Mouse (Mus musculus): Measurements from ENCODE around the gene Tmed6.
A peak's percentile ranks its signal among the peaks of the same experiment; 100 is the strongest.
"Not testable (repeated sequence)": the region's sequence is repeated elsewhere in the genome, so short reads cannot be mapped to it uniquely, and the experiment has no call there.

Tmed6 gene

DNA sequence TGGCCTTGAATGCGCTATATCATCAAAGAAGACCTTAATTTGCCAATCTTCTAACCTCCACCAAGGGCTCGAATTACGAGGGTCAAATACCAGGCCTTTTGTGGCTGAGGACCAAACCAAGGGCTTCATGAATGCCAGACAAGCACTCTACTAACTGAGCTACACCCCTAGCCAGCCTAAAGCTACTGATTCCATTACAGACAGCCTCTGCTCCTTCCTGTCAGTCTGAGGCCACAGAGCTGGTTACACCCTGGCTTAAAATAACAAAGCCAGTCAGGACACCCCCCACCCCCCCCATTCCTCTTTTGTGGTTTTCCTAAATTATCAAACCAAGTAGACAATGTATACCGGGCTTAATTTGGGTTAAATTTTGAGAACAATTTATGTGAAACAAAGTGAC lies 8.3 kb upstream of the Tmed6 start:
- DNase-seq, result no peak

DNA sequence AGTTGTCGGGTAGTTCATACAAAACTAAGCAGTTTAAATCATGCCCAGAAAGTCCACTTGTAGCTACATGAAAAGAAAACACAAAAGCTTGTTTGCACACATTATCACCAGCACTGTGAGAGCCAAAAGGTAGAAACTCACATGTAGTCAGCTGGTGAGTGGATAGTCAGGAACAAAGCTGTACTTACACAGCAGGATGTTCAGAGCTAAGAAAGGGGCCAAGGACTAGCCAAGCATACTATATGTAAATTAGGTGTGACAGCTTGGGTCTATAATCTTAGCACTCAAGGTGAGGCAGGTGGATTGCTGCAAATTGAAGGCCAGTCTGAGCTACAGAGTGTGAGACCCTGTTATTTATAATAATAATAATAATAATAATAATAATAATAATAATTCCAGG lies 2.8 kb downstream of the Tmed6 start:
- DNase-seq, result no peak

DNA sequence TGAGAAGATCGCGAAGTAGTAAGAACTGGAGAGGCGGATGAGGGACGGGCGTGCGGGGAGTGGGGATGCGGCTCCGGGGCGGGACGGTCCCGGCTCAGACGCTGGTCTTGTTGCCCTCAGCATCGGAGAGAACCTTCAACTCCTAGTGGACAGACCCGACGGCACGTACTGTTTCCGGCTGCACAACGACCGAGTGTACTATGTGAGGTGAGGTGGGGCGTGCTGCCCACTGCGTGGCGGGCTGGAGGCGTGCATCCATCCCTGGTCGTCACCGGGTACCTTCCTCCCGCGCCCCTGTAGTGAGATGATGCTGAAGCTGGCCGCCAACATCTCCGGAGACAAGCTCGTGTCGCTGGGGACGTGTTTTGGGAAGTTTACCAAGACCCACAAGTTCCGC lies 8.5 kb downstream of the Tmed6 start:
- no peak for DNase-seq

DNA sequence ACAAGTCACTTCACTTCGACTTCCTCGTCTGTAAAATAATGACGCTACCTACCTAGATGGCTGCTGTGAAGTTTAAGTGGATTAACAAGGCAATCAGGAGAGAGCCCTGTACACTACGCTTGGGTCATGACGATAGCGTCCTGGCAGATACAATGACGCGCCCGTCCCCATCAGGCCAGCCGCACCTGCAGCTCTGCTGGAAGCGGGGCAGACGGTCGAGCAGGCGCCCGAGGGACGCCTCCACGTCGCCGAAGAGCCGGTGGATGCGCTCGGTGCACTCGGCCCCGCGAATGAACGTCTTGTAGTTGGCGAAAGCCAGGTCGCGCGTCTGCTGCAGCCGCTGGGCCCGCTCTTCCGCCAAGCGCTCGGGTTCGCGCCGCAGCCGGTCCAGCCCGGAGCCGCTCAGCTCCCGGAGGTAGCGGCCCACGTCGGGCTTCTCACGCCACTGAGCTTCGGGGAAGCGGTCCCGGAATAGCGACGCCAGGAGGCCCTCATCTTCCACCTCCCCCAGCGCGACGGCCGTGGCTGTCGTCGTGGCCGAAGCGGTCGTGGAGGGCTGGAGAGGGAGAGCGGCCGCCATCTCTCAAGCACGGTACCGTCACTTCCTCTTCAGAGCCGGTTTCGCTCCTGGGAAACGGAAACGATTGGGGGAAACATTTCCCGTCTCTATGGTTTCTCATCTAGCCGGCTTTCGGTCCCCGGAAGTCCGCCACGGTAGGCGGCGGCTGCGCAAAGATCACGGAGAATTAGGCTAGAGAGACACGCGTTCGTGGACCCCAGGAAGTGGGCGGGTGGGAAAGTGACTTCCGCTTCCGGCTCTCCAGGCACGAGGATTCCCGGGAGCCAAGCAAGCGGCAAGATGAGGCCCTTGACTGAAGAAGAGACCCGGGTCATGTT lies 9.1 kb downstream of the Tmed6 start, which contains the start of the genes Cog8 and Nip7:
Cog8 (minus strand) TSS at position 614 of the 897 bp plus-strand sequence.
Nip7 (plus strand) TSS at position 802 of the 897 bp plus-strand sequence.
- DNase-seq, result peak; percentile 92 to 95

DNA sequence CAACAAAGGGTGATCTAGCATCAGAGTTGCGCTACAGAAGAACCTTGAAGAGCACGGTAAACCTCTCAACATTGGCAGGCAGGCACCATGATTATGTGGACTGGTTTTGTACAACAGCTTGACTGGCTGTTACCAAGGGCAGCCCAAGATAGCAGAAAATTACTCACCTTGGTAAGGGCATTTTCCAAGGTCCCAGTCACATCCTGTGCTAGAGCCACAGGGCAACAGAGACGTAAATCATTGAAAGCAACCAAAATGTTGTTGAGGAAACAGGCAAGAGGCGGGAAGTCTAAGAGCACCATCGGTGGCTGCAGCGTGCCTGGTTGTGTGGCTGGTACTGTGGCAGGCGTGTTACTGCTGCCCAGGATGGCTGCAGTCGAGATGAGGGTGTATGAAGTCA lies 13.4 kb downstream of the Tmed6 start:
- DNase-seq, result no peak

DNA sequence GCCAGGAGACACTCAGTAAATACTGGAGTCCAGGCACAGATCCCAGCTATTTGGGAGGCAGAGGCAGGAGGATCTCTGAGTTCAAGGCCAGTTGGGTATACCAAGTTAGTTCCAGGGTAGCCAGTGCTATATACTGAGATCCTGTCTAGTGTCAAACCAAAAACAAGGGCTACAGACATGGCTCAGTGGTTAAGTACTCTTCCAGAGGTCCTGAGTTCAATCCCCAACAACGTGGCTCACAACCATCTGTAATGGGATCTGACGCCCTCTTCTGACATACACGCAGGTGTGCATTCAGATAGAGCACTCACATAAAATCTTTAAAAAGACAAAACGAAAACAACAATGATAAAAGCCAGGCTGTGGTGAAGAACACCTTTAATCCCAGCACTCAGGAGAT lies 16.0 kb downstream of the Tmed6 start:
- DNase-seq, result no peak

DNA sequence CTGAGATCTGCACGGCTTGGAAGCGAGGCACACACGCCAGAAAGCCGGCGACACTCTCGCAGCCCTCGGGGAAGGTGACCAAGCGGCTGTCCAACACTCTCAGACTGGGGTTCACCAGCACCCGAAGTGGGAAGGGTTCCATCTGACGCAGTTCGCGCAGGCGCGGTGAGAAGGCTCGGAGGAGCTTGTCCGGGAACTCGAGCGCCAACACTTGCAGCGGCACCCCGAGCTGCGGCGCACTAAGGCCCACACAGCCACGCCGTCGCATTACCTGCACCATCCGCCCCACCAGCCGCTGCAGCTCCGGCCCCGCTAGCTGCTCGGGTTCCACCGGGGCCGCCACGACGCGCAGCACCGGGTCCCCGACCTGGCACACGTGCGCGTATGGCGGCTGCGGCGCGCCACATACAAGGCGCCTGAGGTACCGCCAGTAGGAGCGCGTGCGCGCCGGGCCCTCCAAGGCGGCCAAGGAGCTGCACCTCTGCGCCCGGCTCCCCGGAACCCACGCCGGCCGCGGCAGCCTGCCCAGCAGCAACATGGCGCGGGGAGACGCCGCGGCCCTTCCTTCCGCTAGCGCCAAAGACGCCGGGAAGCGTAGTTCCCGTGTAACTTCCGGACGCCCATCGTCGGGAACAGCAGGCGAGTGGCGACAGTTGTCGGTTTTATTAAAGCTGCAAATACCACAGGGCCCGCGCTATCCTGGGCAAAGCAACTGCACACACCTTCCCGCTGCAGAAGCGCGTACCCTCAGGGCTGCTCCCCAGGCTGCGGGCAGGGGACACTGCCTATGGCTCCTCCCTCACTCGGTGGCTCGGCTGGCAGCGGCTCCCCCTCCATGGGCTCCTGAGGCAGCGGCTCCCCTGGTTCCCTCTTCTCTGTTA lies 17.1 kb downstream of the Tmed6 start, which contains the start of gene Pdf:
Pdf (minus strand) TSS at position 554 of the 881 bp plus-strand sequence.
- peak; percentile 73 to 75 for DNase-seq

DNA sequence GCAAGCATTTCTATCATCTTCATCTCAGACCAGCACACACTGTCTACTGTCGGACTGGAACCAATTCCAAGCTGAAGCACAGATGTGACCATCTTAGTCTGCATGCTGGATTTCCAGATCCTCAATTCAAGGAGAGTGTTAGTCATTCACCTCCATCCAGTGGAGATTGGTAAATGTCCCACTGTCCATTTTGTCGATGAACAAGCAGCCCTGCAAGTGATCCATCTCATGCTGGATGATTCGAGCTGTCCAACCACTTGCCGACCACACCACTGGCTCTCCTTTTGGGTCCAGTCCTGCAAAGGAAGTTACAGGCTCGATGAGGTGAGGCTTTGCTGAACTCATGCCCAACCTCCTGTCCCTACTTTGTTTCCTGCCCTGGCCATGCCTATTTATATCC lies 18.5 kb downstream of the Tmed6 start:
- DNase-seq, result no peak

DNA sequence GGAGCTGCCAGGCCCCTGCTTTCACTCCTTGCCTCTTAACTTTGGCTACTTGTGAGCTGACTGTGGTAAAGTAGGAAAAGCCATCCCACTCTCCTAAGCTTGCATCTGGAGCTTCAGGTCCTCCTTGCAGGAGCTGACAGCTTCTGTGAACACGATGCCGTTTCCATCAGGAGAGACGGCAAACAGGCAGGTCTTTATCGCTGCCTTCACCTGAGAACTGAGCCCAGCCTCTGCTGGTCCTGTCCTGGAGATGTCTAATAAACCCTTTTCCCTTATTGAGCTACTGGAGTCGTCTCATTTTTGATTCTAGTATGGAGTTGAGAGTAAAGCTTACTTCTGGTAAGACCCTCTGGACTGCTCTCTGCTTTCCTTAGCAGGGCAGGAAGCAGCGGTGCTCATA lies 20.0 kb downstream of the Tmed6 start:
- DNase-seq, result no peak

DNA sequence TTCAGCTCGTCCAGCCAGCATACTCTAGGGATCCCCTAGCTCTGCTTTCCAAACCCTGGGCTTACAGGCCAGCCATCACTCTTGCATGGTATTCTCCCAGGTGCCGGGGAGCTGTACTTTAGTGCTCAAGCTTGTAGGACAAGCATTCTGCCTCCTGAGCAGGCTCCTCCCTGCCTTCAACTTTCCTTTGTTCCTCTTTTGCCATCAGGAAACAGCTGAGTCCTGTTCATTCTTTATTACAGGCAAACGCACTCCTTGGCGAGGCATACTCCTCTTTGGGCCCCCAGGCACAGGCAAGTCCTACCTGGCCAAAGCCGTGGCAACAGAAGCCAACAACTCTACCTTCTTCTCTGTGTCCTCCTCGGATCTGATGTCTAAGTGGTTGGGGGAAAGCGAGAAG lies 24.8 kb downstream of the Tmed6 start:
- no peak for DNase-seq

DNA sequence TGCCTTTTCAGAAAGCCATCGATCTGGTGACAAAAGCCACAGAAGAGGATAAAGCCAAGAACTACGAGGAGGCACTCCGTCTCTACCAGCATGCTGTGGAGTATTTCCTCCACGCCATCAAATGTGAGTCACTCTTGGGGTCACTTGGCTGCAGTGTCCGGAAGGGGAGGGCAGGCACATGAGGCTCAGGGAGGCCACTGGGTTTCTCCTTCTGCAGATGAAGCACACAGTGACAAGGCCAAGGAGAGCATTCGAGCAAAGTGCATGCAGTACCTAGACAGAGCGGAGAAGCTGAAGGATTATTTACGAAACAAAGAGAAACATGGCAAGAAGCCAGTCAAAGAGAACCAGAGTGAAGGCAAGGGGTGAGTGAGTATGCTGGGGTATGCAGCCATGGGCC lies 28.8 kb downstream of the Tmed6 start:
- no peak for DNase-seq

DNA sequence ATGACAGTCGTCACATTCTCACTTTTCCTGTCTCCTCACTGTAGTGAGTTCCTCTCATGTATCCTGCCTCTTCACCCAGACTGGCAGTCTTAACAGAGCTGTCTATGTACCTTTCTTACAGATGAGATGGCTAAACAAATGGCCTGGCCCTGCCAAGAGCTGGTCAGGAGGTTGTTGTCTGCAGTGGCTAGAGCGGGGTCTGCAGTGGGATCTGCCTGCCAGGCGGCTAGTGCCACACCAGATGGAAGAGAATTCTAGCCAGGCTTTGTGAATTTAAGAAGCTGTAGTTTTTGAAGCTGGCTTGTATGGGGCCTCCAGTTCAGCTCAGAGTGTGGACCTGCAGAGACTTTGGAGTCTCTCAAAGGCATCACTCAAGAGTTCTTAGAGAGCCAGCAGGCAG lies 29.8 kb downstream of the Tmed6 start:
- DNase-seq, result no peak

DNA sequence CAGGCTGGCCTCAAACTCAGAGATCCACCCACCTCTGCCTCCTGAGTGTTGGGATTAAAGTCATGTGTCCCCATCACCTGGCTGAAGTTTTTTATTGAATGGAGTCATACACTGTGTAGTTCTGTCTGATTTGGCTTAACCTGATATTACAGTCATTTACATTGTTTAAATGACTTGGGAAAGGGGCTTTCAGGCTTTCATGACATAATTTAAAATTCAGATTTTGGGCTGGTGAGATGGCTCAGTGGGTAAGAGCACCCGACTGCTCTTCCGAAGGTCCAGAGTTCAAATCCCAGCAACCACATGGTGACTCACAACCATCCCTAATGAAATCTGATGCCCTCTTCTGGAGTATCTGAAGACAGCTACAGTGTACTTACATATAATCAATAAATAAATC lies 31.8 kb downstream of the Tmed6 start:
- DNase-seq, result not testable (repeated sequence)

DNA sequence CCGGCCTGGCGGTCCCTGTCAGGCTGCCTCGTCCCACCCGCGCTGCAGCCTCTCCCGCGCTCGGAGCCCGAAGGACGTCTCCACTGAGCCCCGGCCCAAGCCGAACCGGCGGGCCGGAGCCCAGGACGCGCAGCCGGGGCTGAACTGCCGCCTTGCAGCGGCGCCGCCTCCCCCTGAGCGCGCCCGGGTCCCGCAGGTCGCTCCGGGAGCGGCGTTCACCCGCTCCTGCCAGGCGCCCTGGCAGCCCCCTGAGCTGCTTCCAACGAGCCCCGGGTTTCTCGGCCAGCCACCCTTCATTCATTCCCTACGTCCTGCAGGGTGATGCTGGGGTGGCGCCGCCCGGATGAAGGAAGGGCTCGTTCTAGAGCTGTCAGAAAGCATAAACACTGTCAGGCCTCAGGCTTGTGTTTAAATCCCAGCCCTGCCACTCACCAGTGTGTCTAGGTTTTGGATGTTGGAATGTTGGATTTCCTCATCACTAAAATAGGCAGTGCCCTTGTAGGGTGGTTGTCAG lies 33.8 kb downstream of the Tmed6 start:
- no peak for DNase-seq

DNA sequence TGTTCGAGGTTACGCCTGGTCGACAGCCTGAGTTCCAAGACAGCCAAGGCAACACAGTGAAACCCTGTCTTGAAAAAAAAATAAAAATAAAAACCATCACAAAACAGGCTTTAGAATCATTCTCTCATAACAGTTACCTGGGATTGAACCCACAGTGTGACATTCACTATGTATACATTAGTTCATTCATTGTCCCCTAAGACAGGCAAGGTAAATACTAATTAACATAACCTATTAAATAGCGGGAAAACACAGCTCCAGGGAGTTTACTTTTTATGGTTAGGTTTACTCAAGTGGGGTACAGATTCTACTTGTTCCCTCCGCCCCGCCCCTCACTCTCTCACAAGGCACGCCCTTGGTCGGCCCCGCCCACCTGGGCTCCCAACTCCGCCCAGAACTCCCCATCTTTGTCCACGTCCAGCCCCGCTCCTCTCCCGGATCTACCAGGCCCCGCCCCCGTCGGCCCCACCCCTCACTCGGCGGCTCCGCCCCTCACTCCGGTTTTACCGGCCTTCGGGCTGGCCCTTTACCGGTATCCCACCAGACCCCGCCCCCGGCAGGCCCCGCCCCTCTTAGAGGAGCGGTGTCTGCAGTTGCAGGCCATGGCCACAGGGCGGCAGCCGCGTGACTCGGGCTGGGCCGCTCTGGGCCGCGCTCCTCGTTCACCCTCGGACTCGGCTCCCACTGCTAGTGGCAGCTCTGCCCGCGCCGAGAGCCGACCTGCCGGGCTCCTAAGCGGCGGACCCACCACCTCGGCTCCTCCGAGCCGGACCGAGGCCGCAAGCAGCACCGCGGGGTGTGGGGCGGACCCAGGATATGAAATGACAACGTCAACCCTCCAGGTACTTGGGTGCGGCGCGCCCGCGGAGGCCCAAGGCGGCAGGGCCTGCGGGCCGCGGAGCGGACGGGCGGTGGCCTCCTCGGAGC lies 34.5 kb downstream of the Tmed6 start, which contains the start of gene Vps4a:
Vps4a (plus strand) TSS at position 573 of the 927 bp plus-strand sequence.
- DNase-seq, result peak; percentile 90 to 91

DNA sequence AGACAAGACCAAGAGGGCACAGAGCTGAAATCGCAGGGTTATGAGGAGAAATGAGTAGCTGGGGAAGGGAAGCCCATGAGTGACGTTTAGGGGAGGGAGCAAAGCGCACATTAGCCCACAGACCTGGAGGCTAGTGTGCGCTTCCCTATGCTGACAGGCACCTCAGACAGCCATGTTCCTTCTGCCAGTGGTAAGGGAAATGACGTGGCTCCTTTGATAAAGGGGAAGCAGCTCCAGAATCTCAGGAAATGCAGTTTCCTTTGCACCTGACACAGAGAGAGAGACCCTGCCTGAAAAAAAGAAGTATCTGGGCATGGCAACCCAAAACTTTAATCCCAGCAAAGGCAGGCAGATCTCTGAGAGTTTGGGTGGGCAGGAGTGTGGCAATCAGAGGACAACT lies 35.4 kb downstream of the Tmed6 start:
- no peak for DNase-seq

DNA sequence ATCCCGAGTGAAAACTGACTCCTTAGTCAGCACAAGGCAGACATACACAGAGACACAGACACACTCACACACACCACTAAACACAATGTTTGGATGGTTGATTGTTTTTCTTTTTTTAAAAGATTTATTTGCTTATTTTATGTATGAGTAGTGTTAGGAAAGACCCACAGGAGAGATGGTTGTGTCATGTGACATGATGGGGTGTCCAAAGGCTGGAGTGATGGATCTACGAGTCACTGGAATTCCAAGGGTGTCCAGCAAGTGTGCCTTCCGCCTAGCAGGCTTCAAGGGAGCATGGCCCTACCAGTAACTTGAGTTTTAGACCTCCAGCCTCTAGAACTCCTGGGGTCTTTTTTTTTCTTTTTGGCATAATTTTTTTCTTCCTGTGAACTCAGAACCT lies 36.1 kb downstream of the Tmed6 start:
- DNase-seq, result no peak

DNA sequence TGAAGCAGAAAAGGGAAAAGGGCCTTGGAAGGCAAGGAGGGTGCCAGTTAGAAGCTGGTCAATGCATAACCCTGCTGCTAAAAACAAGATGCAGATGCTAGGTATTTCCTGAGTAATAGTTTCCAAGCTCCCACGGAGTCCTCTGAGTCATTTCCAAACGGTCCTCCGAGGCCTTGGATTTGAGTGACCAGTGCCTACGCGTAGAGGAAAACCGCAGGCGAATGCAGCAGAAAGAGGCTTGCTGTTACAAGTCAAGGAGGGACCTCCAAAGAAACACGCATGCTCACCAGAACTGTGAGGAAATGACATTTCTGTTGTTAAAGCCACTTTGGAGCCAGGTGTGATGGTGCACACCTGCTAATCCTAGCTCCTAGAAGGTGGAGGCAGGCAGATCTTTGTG lies 42.0 kb downstream of the Tmed6 start:
- no peak for DNase-seq

DNA sequence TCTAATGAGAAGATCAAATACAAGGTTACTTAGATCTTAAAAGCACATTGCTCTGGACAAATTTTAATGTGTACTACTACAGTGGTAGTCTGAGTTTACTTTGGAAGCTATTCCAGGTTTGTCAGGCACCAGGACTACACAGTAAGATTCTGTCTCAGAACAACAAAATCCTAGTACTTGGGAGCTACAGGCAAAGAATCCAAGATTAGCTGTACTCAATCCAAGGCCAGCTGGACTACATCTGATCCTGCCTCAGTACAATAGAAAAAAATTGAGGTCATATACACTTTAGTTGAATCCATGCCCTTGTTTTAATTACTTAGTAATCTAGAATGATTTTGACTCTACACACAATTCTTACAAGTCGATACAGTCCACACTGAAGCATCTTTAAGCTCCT lies 50.5 kb downstream of the Tmed6 start:
- no peak for DNase-seq

DNA sequence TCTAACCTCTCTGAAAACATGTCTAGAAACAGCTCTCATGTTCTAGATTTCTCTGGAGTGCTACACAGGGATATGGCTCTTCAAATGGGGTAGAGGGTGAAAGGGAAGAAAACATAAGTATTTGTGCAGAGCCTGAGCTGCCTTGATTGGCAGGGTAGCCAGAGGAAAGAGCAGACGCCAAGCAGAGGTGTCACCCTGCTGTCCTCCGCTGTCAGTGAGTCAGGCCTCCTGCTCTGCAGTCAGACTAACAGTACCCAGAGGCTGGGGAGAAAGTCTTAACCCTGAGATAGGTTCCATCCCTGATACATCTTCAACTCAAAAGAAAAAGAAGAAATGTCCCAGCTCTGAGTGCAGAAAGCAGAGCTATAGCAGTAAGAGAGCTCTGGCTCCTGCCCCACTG lies 52.8 kb downstream of the Tmed6 start:
- no peak for DNase-seq
